In genomic region chr11:78934307-78934706, GRCm38 (mm10) we compare ENCODE assay signal across 28 mouse cellular contexts. TPM values are rescaled to one million over a fixed set of nuclear protein-coding genes. Genes with fewer than 3 reads are reported as not detected.
A peak's percentile ranks its signal among the peaks of the same experiment; 100 is the strongest.
DNase-seq lines count a peak whose midpoint lies in the region; ATAC-seq and TF ChIP-seq lines count a peak whose summit lies in the region.
"Had no signal": no experiment of that assay in that cellular context is flagged by ENCODE, and none has a peak within 500 bp of the region (broad histone marks: within the 10 kb centered on the region; RNA-seq: fewer than 3 reads in every experiment).

No protein-coding gene starts in this region.

- H3K36me3 ChIP-seq in heart, adult 2 months (ENCODE audit: control insufficient read depth, insufficient read depth, low read length): no peaks in the 10 kb centered on the region
- no peaks in the 10 kb centered on the region for H3K36me3 ChIP-seq in lung, postnatal 0 days (ENCODE audit: insufficient read depth, low read length)
- no peaks in the 10 kb centered on the region for H3K36me3 ChIP-seq in limb, embryonic 10.5 days
- H3K36me3 ChIP-seq: embryonic facial prominence, embryonic 15.5 days; heart, embryonic 10.5 days had no signal

- no peak overlapping the region for H3K9ac ChIP-seq in heart, adult 2 months (ENCODE audit: low read depth, low read length)
- H3K9ac ChIP-seq in lung, postnatal 0 days (replicated peaks; ENCODE audit: low read depth): no peak overlapping the region
- H3K9ac ChIP-seq: embryonic facial prominence, embryonic 15.5 days; forebrain, embryonic 13.5 days; hindbrain, embryonic 14.5 days had no signal

- intact Hi-C loops in heart, adult 2 months (cut with DNase I): no loop called here
- intact Hi-C loops in heart, postnatal 14 days (cut with DNase I): no loop called here

- H3K79me2 ChIP-seq in heart, adult 2 months (replicated peaks; ENCODE audit: control insufficient read depth, insufficient read depth, low read length): no peaks in the 10 kb centered on the region; the same call in 1 of the 2 replicates

- H3K4me2 ChIP-seq in lung, postnatal 0 days (replicated peaks; ENCODE audit: low read depth, low read length): no peak overlapping the region
- H3K4me2 ChIP-seq: embryonic facial prominence, embryonic 15.5 days; forebrain, embryonic 13.5 days; hindbrain, embryonic 14.5 days had no signal

- ATAC-seq in lung, postnatal 0 days: no peak
- ATAC-seq: activated CD4-positive, CD25-positive, alpha-beta regulatory T cell, adult 4 months; forebrain, embryonic 13.5 days; forebrain, embryonic 16.5 days; hindbrain, postnatal 0 days; inflammation-experienced regulatory T-cells, adult 6 months; intestine, embryonic 16.5 days had no signal

- 80% methylated on average over 7 of the region's 7 CpGs for WGBS in heart, adult 2 months
- WGBS in lung, postnatal 0 days: 67% methylated on average over 7 of the region's 7 CpGs
- whole genome bisulfite sequencing in limb, embryonic 10.5 days: 89% methylated on average over 7 of the region's 7 CpGs

- DNase-seq in adrenal gland, postnatal 14 days: peak; percentile 20
- DNase-seq in adrenal gland, postnatal 4 days (ENCODE audit: low spot score in 2 of 2): no peak
- no peak for DNase-seq in heart, adult 2 months
- no peak for DNase-seq in heart, postnatal 14 days
- no peak for DNase-seq in lung, postnatal 0 days (ENCODE audit: low spot score)
- no peak for DNase-seq in lung, postnatal 14 days
- no peak for DNase-seq in limb, embryonic 10.5 days (ENCODE audit: low spot score)
- DNase-seq: adrenal gland, adult 8-10 months; adrenal gland, postnatal 36 days; cerebellum, adult 11-12 months; cerebellum, adult 8-10 months; cerebellum, postnatal 10 days; cerebellum, postnatal 36 days; embryo, embryonic 11 days; gastrocnemius, postnatal 25 days; heart, adult 18-20 months; heart, postnatal 10 days; heart, postnatal 4 days had no signal

- TF ChIP-seq POLR2A in heart, adult 2 months (IDR thresholded peaks at IDR 0.05; ENCODE audit: insufficient read depth, low read depth, low read length): no peak

- no peak for TF ChIP-seq CTCF in heart, adult 2 months (IDR thresholded peaks at IDR 0.05)
- TF ChIP-seq CTCF in lung, postnatal 0 days (IDR thresholded peaks at IDR 0.05): no peak

- H3K4me3 ChIP-seq in heart, adult 2 months: no peak overlapping the region
- no peak overlapping the region for H3K4me3 ChIP-seq in lung, postnatal 0 days (ENCODE audit: low read depth, low read length)
- no peak overlapping the region for H3K4me3 ChIP-seq in brown adipose tissue, adult 24 weeks (ENCODE audit: insufficient read depth, low read depth, low read length)
- H3K4me3 ChIP-seq in limb, embryonic 10.5 days: no peak overlapping the region
- H3K4me3 ChIP-seq: embryonic facial prominence, embryonic 15.5 days; forebrain, embryonic 13.5 days; heart, embryonic 10.5 days had no signal

- TF ChIP-seq EP300 in heart, adult 2 months (IDR thresholded peaks at IDR 0.05; ENCODE audit: insufficient read depth, low read depth, low read length): no peak
- TF ChIP-seq EP300 in lung, postnatal 0 days (IDR thresholded peaks at IDR 0.05): no peak

- no peaks in the 10 kb centered on the region for H3K27me3 ChIP-seq in heart, adult 2 months (ENCODE audit: control insufficient read depth, insufficient read depth, low read length)
- no peaks in the 10 kb centered on the region for H3K27me3 ChIP-seq in lung, postnatal 0 days (replicated peaks; ENCODE audit: insufficient read depth, low read length)
- H3K27me3 ChIP-seq in limb, embryonic 10.5 days (ENCODE audit: low read depth, poor library complexity, severe bottlenecking): no peaks in the 10 kb centered on the region
- H3K27me3 ChIP-seq: embryonic facial prominence, embryonic 15.5 days; forebrain, embryonic 13.5 days had no signal

- H3K27ac ChIP-seq in heart, adult 2 months: peak overlapping the region; percentile 83
- H3K27ac ChIP-seq in lung, postnatal 0 days (ENCODE audit: low read length): peak overlapping the region; percentile 81
- peak overlapping the region; percentile 94 for H3K27ac ChIP-seq in brown adipose tissue, adult 24 weeks (replicated peaks; ENCODE audit: low read depth, low read length)
- H3K27ac ChIP-seq in limb, embryonic 10.5 days: no peak overlapping the region
- H3K27ac ChIP-seq: embryonic facial prominence, embryonic 15.5 days; heart, embryonic 10.5 days; hindbrain, postnatal 0 days had no signal

- H3K9me3 ChIP-seq in lung, postnatal 0 days (ENCODE audit: low read length): no peaks in the 10 kb centered on the region
- no peaks in the 10 kb centered on the region for H3K9me3 ChIP-seq in limb, embryonic 10.5 days (replicated peaks)
- H3K9me3 ChIP-seq: embryonic facial prominence, embryonic 15.5 days; forebrain, embryonic 13.5 days; heart, embryonic 10.5 days had no signal

- peaks cover 5% of the 10 kb centered on the region for H3K4me1 ChIP-seq in heart, adult 2 months (ENCODE audit: control insufficient read depth, insufficient read depth, low read length)
- H3K4me1 ChIP-seq in lung, postnatal 0 days (ENCODE audit: insufficient read depth, low read depth, low read length): 0 out of 2 replicates have a peak, but pooled peaks cover 6% of the 10 kb centered on the region
- peaks cover 16% of the 10 kb centered on the region; the same call in 1 of the 2 replicates for H3K4me1 ChIP-seq in brown adipose tissue, adult 24 weeks (ENCODE audit: control insufficient read depth, insufficient read depth, insufficient read length, low read length)
- peaks cover 7% of the 10 kb centered on the region; the same call in 1 of the 2 replicates for H3K4me1 ChIP-seq in limb, embryonic 10.5 days
- H3K4me1 ChIP-seq: embryonic facial prominence, embryonic 15.5 days; heart, embryonic 10.5 days had no signal

RNA-seq across cellular contexts. Expression of gene Nos2, which starts 13.7 kb away (rescaled TPM):
- 2.8 and 4.1 TPM in 2 replicates for total RNA-seq in adrenal gland, postnatal 14 days (2021)
- 1 to 10 TPM; 1.7 to 2.7 TPM for total RNA-seq in adrenal gland, postnatal 4 days (2021)
- total RNA-seq in heart, adult 2 months (2021): 1 to 10 TPM; 5.0 to 5.7 TPM
- polyA plus RNA-seq in heart, adult 2 months (2012; rRNA removed): 8.3 TPM in 2 replicates
- total RNA-seq in heart, postnatal 14 days (2021): 1 to 10 TPM; 6.6 TPM
- 5.3 and 6.8 TPM in 2 replicates for polyA plus RNA-seq in lung, postnatal 0 days (2015; fragmentation: Nextera tagmentation; extraction: Ambion mirVana)
- 2.6 and 3.8 TPM in 2 replicates for polyA plus RNA-seq in brown adipose tissue, adult 24 weeks (2012; ENCODE audit: insufficient read depth, insufficient read length, missing spikeins)
- polyA plus RNA-seq in limb, embryonic 10.5 days (2016; fragmentation: Nextera tagmentation; extraction: Ambion mirVana): 0.85 and 1.4 TPM in 2 replicates
- polyA plus RNA-seq: activated CD4-positive, CD25-positive, alpha-beta regulatory T cell, adult 4 months; inflammation-experienced regulatory T-cells, adult 6 months had no signal

RNA-seq across cellular contexts. Expression of gene Lgals9, which starts 50.4 kb away (rescaled TPM):
- 39.8 and 79.2 TPM in 2 replicates for total RNA-seq in adrenal gland, postnatal 14 days (2021)
- 10 to 100 TPM; 32.6 to 57.1 TPM for total RNA-seq in adrenal gland, postnatal 4 days (2021)
- total RNA-seq in heart, adult 2 months (2021): 10 to 100 TPM; 20.7 to 23.1 TPM
- polyA plus RNA-seq in heart, adult 2 months (2012; rRNA removed): 49.5 and 93.4 TPM in 2 replicates
- total RNA-seq in heart, postnatal 14 days (2021): 10 to 100 TPM; 35.5 to 36.1 TPM
- 98.3 and 137 TPM in 2 replicates for polyA plus RNA-seq in lung, postnatal 0 days (2015; fragmentation: Nextera tagmentation; extraction: Ambion mirVana)
- 39.6 and 55.8 TPM in 2 replicates for polyA plus RNA-seq in brown adipose tissue, adult 24 weeks (2012; ENCODE audit: insufficient read depth, insufficient read length, missing spikeins)
- polyA plus RNA-seq in limb, embryonic 10.5 days (2016; fragmentation: Nextera tagmentation; extraction: Ambion mirVana): 1.0 and 1.8 TPM in 2 replicates
